8 mouse cellular contexts compared by ENCODE assay signal in genomic region chr9:21426013-21426412, GRCm38 (mm10). TPM values are rescaled to one million over a fixed set of nuclear protein-coding genes. Genes with fewer than 3 reads are reported as not detected.
DNase-seq lines count a peak whose midpoint lies in the region; ATAC-seq lines count a peak whose summit lies in the region.

No protein-coding gene starts in this region.

- peak overlapping the region; percentile 76 for H3K4me3 ChIP-seq in heart, embryonic 12.5 days
- peak overlapping the region; percentile 95 for H3K4me3 ChIP-seq in forebrain, embryonic 10.5 days
- H3K4me3 ChIP-seq in kidney, embryonic 15.5 days (replicated peaks), result peak overlapping the region; percentile 78

- H3K9me3 ChIP-seq in heart, embryonic 12.5 days (replicated peaks), result no peaks in the 10 kb centered on the region
- no peaks in the 10 kb centered on the region for H3K9me3 ChIP-seq in forebrain, embryonic 10.5 days
- H3K9me3 ChIP-seq in kidney, embryonic 15.5 days (replicated peaks), result no peaks in the 10 kb centered on the region

- H3K4me2 ChIP-seq in heart, embryonic 12.5 days, result peak overlapping the region; percentile 94
- peak overlapping the region; percentile 86 for H3K4me2 ChIP-seq in kidney, embryonic 15.5 days

- peaks cover 7% of the 10 kb centered on the region for H3K36me3 ChIP-seq in heart, embryonic 12.5 days
- H3K36me3 ChIP-seq in forebrain, embryonic 10.5 days (replicated peaks), result peaks cover 19% of the 10 kb centered on the region
- peaks cover 12% of the 10 kb centered on the region for H3K36me3 ChIP-seq in kidney, embryonic 15.5 days

- H3K9ac ChIP-seq in heart, embryonic 12.5 days, result peak overlapping the region; percentile 86
- peak overlapping the region; percentile 89 for H3K9ac ChIP-seq in kidney, embryonic 15.5 days

- no peaks in the 10 kb centered on the region for H3K27me3 ChIP-seq in heart, embryonic 12.5 days (replicated peaks)
- no peaks in the 10 kb centered on the region for H3K27me3 ChIP-seq in forebrain, embryonic 10.5 days (ENCODE audit: poor library complexity, severe bottlenecking)
- no peaks in the 10 kb centered on the region for H3K27me3 ChIP-seq in kidney, embryonic 15.5 days

- peaks cover 42% of the 10 kb centered on the region for H3K4me1 ChIP-seq in heart, embryonic 12.5 days (replicated peaks)
- peaks cover 29% of the 10 kb centered on the region for H3K4me1 ChIP-seq in forebrain, embryonic 10.5 days
- H3K4me1 ChIP-seq in kidney, embryonic 15.5 days, result peaks cover 39% of the 10 kb centered on the region

- WGBS in heart, embryonic 12.5 days, result 4% methylated on average over 1 of the region's 1 CpGs
- 44% methylated on average over 1 of the region's 1 CpGs for WGBS in forebrain, embryonic 10.5 days
- 4% methylated on average over 1 of the region's 1 CpGs for WGBS in kidney, embryonic 15.5 days

- no peak for ATAC-seq in heart, embryonic 12.5 days (ENCODE audit: insufficient number of reproducible peaks, low FRiP score)
- ATAC-seq in kidney, embryonic 15.5 days (replicated peaks; ENCODE audit: low FRiP score), result no peak

- no peak for DNase-seq in heart, adult 18-20 months
- DNase-seq in forebrain, embryonic 10.5 days (ENCODE audit: extremely low spot score, low spot score), result no peak
- peak; percentile 62 for DNase-seq in lung, postnatal 25 days (ENCODE audit: low spot score)
- DNase-seq in natural killer cell, adult 2 months (ENCODE audit: low spot score in 2 of 2), result no peak
- DNase-seq in adipocyte (ENCODE audit: low spot score), result no peak
- DNase-seq in adrenal gland, adult 8-10 months, result no peak

- H3K27ac ChIP-seq in heart, embryonic 12.5 days (ENCODE audit: poor library complexity, severe bottlenecking), result peak overlapping the region; percentile 67; the same call in 1 of the 2 replicates
- H3K27ac ChIP-seq in forebrain, embryonic 10.5 days, result no peak overlapping the region
- peak overlapping the region; percentile 92; the same call in 1 of the 2 replicates for H3K27ac ChIP-seq in kidney, embryonic 15.5 days

RNA-seq across cellular contexts. Expression of gene Dnm2, which starts 1.3 kb away (rescaled TPM):
- 83.8 and 87.2 TPM in 2 replicates for polyA plus RNA-seq in heart, embryonic 12.5 days (2016; fragmentation: Nextera tagmentation; extraction: Ambion mirVana)
- total RNA-seq in heart, adult 18-20 months (2021), result 10 to 100 TPM; 58.1 to 65.1 TPM
- 65.9 and 66.3 TPM in 2 replicates for polyA plus RNA-seq in forebrain, embryonic 10.5 days (2016; fragmentation: Nextera tagmentation; extraction: Ambion mirVana)
- polyA plus RNA-seq in kidney, embryonic 15.5 days (2015; fragmentation: Nextera tagmentation; extraction: Ambion mirVana), result 75.3 and 79.1 TPM in 2 replicates
- 100 to 1,000 TPM; 106 to 132 (median 114) TPM for total RNA-seq in adrenal gland, adult 8-10 months (2022)

RNA-seq across cellular contexts. Expression of gene Qtrt1, which starts 14.4 kb away (rescaled TPM):
- polyA plus RNA-seq in heart, embryonic 12.5 days (2016; fragmentation: Nextera tagmentation; extraction: Ambion mirVana), result 23.0 and 25.4 TPM in 2 replicates
- total RNA-seq in heart, adult 18-20 months (2021), result 10 to 100 TPM in 1 of 2 experiments, 1 to 10 TPM in 1; 7.7 to 11.3 TPM
- 71.7 and 74.0 TPM in 2 replicates for polyA plus RNA-seq in forebrain, embryonic 10.5 days (2016; fragmentation: Nextera tagmentation; extraction: Ambion mirVana)
- 56.5 and 63.3 TPM in 2 replicates for polyA plus RNA-seq in kidney, embryonic 15.5 days (2015; fragmentation: Nextera tagmentation; extraction: Ambion mirVana)
- total RNA-seq in adrenal gland, adult 8-10 months (2022), result 10 to 100 TPM; 18.2 to 23.4 (median 19.0) TPM

RNA-seq across cellular contexts. Expression of gene Ilf3, which starts 58.3 kb away (rescaled TPM):
- 139 and 142 TPM in 2 replicates for polyA plus RNA-seq in heart, embryonic 12.5 days (2016; fragmentation: Nextera tagmentation; extraction: Ambion mirVana)
- 10 to 100 TPM; 25.2 to 28.5 TPM for total RNA-seq in heart, adult 18-20 months (2021)
- polyA plus RNA-seq in forebrain, embryonic 10.5 days (2016; fragmentation: Nextera tagmentation; extraction: Ambion mirVana), result 328 and 336 TPM in 2 replicates
- 208 and 221 TPM in 2 replicates for polyA plus RNA-seq in kidney, embryonic 15.5 days (2015; fragmentation: Nextera tagmentation; extraction: Ambion mirVana)
- total RNA-seq in adrenal gland, adult 8-10 months (2022), result 10 to 100 TPM; 47.3 to 86.4 (median 66.0) TPM
